In the genomic region with DNA sequence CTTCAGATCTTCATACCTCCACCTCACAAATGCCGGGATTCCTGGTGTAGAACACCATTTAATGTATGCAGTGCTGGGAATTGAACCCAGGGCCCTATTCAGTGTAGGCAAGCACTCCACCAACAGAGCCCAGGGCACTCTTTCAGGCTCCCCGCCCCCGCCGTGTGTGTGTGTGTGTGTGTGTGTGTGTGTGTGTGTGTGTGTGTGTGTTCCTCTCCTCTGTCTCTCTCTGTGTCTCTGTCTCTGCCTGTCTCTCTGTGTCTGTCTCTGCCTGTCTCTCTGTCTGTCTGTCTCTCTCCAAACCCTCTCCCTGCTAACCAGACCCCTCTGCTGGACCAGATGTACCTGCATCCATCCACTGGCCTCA, we compare ENCODE assay signal across 8 mouse cellular contexts.
DNase-seq lines count a peak whose midpoint lies in the region; ATAC-seq and TF ChIP-seq lines count a peak whose summit lies in the region.

No protein-coding gene starts in this region.

- H3K4me1 ChIP-seq in heart, adult 2 months (ENCODE audit: control insufficient read depth, insufficient read depth, low read length) = peaks cover 26% of the 10 kb centered on the region
- peaks cover 50% of the 10 kb centered on the region for H3K4me1 ChIP-seq in liver, embryonic 12.5 days

- no peaks in the 10 kb centered on the region for H3K27me3 ChIP-seq in heart, adult 2 months (ENCODE audit: control insufficient read depth, insufficient read depth, low read length)
- H3K27me3 ChIP-seq in liver, embryonic 12.5 days (replicated peaks) = no peaks in the 10 kb centered on the region

- no peak for TF ChIP-seq POLR2A in heart, adult 2 months (IDR thresholded peaks at IDR 0.05; ENCODE audit: insufficient read depth, low read depth, low read length)

- H3K4me3 ChIP-seq in heart, adult 2 months = peak overlapping the region; percentile 47
- peak overlapping the region; percentile 40 for H3K4me3 ChIP-seq in liver, embryonic 12.5 days

- TF ChIP-seq EP300 in heart, adult 2 months (IDR thresholded peaks at IDR 0.05; ENCODE audit: insufficient read depth, low read depth, low read length) = no peak

- ATAC-seq in liver, embryonic 12.5 days = no peak

- no peak for DNase-seq in heart, adult 2 months
- no peak for DNase-seq in heart, adult 9 months (ENCODE audit: low spot score in 2 of 2)
- DNase-seq in thymus, postnatal 4 days = peak; percentile 49
- no peak for DNase-seq in thymus, adult 18-20 months
- no peak for DNase-seq in adipocyte (ENCODE audit: low spot score)
- no peak for DNase-seq in right cerebral cortex, postnatal 4 days
- no peak for DNase-seq in urinary bladder, postnatal 25 days (ENCODE audit: low spot score)

- WGBS in heart, adult 2 months = 71% methylated on average over 4 of the region's 4 CpGs
- 81% methylated on average over 4 of the region's 4 CpGs for WGBS in liver, embryonic 12.5 days (ENCODE audit: insufficient replicate concordance)

- H3K9ac ChIP-seq in heart, adult 2 months (ENCODE audit: low read depth, low read length) = peak overlapping the region; percentile 80
- H3K9ac ChIP-seq in liver, embryonic 12.5 days = peak overlapping the region; percentile 53; the same call in 1 of the 2 replicates

- H3K4me2 ChIP-seq in liver, embryonic 12.5 days = peak overlapping the region; percentile 72

- TF ChIP-seq CTCF in heart, adult 2 months (IDR thresholded peaks at IDR 0.05) = no peak

- peak overlapping the region; percentile 95 for H3K27ac ChIP-seq in heart, adult 2 months
- peak overlapping the region; percentile 74 for H3K27ac ChIP-seq in liver, embryonic 12.5 days

- H3K79me2 ChIP-seq in heart, adult 2 months (replicated peaks; ENCODE audit: control insufficient read depth, insufficient read depth, low read length) = no peaks in the 10 kb centered on the region

- intact Hi-C loops in heart, adult 2 months (cut with DNase I) = no loop called here

- peaks cover 7% of the 10 kb centered on the region for H3K36me3 ChIP-seq in heart, adult 2 months (ENCODE audit: control insufficient read depth, insufficient read depth, low read length)
- no peaks in the 10 kb centered on the region for H3K36me3 ChIP-seq in liver, embryonic 12.5 days

- no peaks in the 10 kb centered on the region for H3K9me3 ChIP-seq in liver, embryonic 12.5 days (replicated peaks)
